Mouse (Mus musculus): ENCODE data around the gene Vwc2l.

Vwc2l gene

GRCm38 (mm10) chr1:70913071-70913470, 187.6 kb downstream of the Vwc2l start:
- DNase-seq (ENCODE audit: low read depth) = no peak

GRCm38 (mm10) chr1:70918173-70919036, 192.9 kb downstream of the Vwc2l start:
- DNase-seq (ENCODE audit: low read depth) = peak; percentile 68

GRCm38 (mm10) chr1:70933016-70933415, 207.5 kb downstream of the Vwc2l start:
- no peak for DNase-seq (ENCODE audit: low read depth)
